Mouse (Mus musculus): ENCODE results near the gene Cnfn. TPM values are rescaled to one million over a fixed set of nuclear protein-coding genes. Genes with fewer than 3 reads are reported as not detected.
"Not testable (repeated sequence)": the region's sequence is repeated elsewhere in the genome, so short reads cannot be mapped to it uniquely, and the experiment has no call there.

Cnfn gene
- polyA plus RNA-seq (2016; fragmentation: Nextera tagmentation; extraction: Ambion mirVana): not detected in 2 replicates

DNA sequence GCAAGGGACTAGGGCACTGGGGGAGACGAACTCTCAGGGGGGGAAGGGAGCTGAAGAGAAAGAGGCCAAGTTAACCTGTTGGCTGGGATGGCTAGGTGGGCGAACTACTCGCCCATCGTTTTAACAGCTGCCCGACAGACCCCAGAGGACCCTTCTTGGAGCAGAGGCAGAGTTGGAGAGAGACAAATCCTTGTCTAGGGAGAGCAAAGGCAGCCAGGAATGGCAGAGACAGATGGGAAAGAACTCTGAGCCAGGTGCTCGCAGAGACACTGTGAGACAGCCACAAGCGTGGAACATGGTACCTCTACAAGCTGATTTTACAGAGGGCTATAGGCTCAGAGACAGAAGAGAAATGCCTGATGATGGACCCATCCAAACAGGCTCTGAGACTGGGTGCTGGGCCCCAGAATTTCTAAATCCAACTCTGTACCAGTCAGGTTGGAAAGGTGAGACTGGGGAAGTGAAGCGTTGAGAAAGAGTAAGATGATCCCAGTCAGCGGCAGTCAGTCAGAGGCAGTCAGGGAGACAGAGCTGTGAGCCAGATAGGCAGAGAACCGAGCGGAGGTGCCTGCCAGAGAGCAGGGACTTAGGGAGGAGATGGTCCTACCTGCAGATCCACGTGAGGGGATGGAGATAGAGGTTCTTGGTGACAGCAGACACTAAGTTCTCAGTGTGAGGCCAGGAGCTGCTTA is at the start of gene Cnfn:
Cnfn (minus strand) TSS at position 667 of the 692 bp plus-strand sequence.
- Histone ChIP-seq H3K9ac (0 out of 2 replicates have a peak within 1 kb of the TSS, but pooled peaks have one; percentile 1), H3K4me2 (no peak within 1 kb of the TSS), H3K36me3 (replicated peaks) (peaks cover 5% of the 10 kb centered on the region), H3K9me3 (no peaks in the 10 kb centered on the region), H3K27ac (no peak within 1 kb of the TSS), H3K4me3 (replicated peaks) (no peak within 1 kb of the TSS), H3K27me3 (peaks cover 54% of the 10 kb centered on the region), H3K4me1 (peaks cover 27% of the 10 kb centered on the region)
- WGBS: 53% methylated on average over 12 of the region's 12 CpGs
- ATAC-seq (ENCODE audit: low FRiP score): no peak

DNA sequence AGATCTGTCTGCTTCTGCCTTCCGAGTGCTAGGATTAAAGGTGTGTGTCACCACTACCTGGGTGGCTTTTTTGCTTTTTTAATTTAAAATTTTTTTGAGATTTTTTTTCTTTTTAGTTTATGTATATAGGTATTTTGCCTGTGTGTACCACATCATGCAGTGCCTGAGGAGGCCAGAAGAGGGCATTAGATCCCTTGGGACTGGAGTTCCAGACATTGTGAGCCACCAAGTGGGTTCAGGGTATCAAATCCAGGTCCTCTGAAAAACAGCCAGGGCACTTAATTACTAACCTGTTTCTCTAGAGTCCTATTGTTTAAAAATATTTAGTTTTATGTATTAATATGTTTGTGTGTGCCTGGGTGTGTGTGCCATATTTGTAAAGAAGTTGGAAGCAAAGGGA is 48.1 kb upstream of the Cnfn start:
- Histone ChIP-seq H3K27me3 (peaks cover 4% of the 10 kb centered on the region), H3K4me3 (replicated peaks) (no peak overlapping the region), H3K27ac (no peak overlapping the region), H3K9me3 (no peaks in the 10 kb centered on the region), H3K36me3 (replicated peaks) (no peaks in the 10 kb centered on the region), H3K4me1 (0 out of 2 replicates have a peak, but pooled peaks cover 6% of the 10 kb centered on the region), H3K9ac (no peak overlapping the region), H3K4me2 (no peak overlapping the region)
- ATAC-seq (ENCODE audit: low FRiP score): no peak
- WGBS: 81% methylated on average over 1 of the region's 1 CpGs

DNA sequence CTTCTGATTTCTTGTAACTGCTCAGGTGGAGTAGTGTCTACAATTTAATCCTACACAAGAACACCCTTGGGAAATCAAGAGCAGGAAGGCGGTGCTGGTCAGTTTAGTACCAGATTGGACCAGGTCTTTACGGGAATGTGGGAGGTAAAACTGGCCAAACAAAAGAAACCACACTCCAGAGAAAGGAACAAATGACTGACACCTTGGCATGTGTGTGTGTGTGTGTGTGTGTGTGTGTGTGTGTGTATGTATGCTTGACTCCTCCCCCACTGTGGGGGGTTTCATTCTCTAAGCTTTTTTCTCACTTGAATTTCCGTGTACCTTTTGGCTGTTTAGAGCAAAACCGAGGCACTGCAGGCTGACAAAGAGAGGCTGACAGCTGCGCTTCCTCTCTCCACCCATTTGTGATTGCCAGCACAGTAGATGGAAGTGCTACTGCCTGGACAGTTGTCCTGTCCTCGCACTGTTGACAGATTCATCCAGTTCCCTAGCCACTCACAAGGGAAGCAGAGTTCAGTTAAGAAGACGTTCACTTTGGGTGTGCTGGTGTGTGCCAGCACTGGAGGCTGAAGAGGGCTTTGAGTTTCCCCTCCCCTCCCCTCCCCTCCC is 43.4 kb upstream of the Cnfn start, which contains the start of gene Cxcl17:
Cxcl17 (minus strand) TSS at position 54 of the 609 bp plus-strand sequence.
- no peak for ATAC-seq (ENCODE audit: low FRiP score)
- 52% methylated on average over 7 of the region's 7 CpGs for WGBS
- H3K9ac ChIP-seq: no peak within 1 kb of the TSS
- H3K36me3 ChIP-seq (replicated peaks): no peaks in the 10 kb centered on the region
- H3K9me3 ChIP-seq: no peaks in the 10 kb centered on the region
- no peaks in the 10 kb centered on the region for H3K27me3 ChIP-seq
- 0 out of 2 replicates have a peak, but pooled peaks cover 6% of the 10 kb centered on the region for H3K4me1 ChIP-seq
- H3K4me2 ChIP-seq: no peak within 1 kb of the TSS
- H3K4me3 ChIP-seq (replicated peaks): no peak within 1 kb of the TSS
- H3K27ac ChIP-seq: no peak within 1 kb of the TSS

DNA sequence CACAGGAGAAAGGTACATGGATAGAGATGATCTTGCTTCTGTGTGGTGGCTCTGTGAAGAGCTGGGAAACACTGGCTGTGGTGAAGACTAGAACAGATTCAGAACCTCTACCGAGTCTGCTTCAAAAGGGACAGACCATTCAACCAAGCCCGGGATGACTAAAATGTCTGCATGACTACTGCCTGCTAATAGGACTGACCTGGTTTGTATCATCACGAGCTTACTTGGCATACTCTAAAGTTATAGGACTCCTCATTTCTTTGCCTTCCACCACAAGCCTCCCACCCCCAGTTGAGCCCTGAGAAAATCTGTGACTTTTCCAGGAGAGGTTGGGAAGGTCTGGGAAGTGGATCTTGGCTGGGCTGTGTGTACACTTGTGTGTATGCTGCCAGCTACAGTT is 42.3 kb upstream of the Cnfn start:
- Histone ChIP-seq H3K4me2 (no peak overlapping the region), H3K4me3 (replicated peaks) (no peak overlapping the region), H3K9me3 (no peaks in the 10 kb centered on the region), H3K36me3 (replicated peaks) (no peaks in the 10 kb centered on the region), H3K27me3 (no peaks in the 10 kb centered on the region), H3K9ac (no peak overlapping the region), H3K27ac (no peak overlapping the region), H3K4me1 (0 out of 2 replicates have a peak, but pooled peaks cover 6% of the 10 kb centered on the region)
- 86% methylated on average over 3 of the region's 3 CpGs for WGBS
- ATAC-seq (ENCODE audit: low FRiP score): no peak

DNA sequence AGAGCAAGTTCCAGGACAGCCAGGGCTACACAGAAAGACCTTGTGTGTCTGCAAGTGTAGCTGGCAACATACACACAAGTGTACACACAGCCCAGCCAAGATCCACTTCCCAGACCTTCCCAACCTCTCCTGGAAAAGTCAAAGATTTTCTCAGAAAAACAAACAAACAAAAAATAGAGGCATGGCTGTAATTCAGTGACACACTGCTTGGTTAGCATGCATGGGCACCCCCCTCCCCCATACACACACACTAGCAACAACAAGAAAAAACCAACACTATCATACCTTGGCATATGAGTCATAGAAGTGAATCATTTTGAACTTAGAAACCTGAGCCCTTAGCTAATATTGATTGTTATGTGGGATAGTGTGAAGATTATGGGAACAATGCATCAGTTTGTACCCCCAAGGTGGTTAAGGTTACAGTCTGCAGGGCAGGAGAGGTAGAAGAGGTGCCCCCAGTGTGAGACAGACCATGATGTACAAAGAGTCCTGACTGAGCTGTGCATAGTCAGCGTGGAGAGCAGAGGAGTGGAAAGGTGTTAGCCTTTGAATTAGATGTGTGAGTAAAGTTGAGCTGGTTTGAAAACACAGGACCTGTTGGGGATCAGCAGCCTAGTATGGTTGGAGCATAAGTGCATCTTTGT is 41.6 kb upstream of the Cnfn start:
- 85% methylated on average over 1 of the region's 1 CpGs for WGBS
- ATAC-seq (ENCODE audit: low FRiP score): no peak
- Histone ChIP-seq H3K36me3 (replicated peaks) (no peaks in the 10 kb centered on the region), H3K27me3 (no peaks in the 10 kb centered on the region), H3K27ac (no peak overlapping the region), H3K4me1 (0 out of 2 replicates have a peak, but pooled peaks cover 6% of the 10 kb centered on the region), H3K9me3 (no peaks in the 10 kb centered on the region), H3K4me3 (replicated peaks) (no peak overlapping the region), H3K9ac (no peak overlapping the region), H3K4me2 (no peak overlapping the region)

DNA sequence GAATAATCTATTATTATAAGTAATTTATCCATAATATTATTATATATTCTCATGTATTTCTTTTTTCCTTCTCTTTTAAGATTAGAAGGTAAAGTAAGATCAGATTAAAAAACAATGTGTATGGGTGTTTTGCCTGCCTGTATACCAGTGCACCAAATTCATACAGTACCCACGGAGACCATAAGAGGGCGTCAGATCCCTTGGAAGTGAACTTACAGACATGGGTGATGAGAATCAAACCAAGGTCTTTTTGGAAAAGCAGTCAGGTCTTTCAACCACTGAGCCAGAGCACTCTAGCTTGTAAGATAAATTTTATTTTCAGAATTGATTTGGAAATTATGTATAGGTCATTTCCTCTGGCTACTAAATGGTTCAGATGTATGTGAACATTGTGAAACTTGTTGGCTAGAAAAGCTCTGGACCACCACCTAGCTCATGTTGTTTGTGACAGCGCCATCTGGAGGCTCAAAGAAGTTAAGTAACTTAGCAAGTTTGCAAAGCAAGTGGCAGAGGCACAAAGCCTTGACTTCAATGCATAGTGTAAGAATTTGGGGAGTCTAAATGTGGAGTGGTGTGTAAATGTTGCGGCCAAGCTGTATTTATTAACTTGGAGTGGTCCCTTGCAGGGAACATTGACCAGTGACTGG is 39.7 kb upstream of the Cnfn start:
- no peaks in the 10 kb centered on the region for H3K9me3 ChIP-seq
- no peak overlapping the region for H3K4me2 ChIP-seq
- no peak overlapping the region for H3K4me3 ChIP-seq (replicated peaks)
- H3K27ac ChIP-seq: no peak overlapping the region
- 0 out of 2 replicates have a peak, but pooled peaks cover 6% of the 10 kb centered on the region for H3K4me1 ChIP-seq
- H3K9ac ChIP-seq: no peak overlapping the region
- no peaks in the 10 kb centered on the region for H3K36me3 ChIP-seq (replicated peaks)
- WGBS: 41% methylated on average over 4 of the region's 4 CpGs
- no peak for ATAC-seq (ENCODE audit: low FRiP score)
- H3K27me3 ChIP-seq: no peaks in the 10 kb centered on the region

DNA sequence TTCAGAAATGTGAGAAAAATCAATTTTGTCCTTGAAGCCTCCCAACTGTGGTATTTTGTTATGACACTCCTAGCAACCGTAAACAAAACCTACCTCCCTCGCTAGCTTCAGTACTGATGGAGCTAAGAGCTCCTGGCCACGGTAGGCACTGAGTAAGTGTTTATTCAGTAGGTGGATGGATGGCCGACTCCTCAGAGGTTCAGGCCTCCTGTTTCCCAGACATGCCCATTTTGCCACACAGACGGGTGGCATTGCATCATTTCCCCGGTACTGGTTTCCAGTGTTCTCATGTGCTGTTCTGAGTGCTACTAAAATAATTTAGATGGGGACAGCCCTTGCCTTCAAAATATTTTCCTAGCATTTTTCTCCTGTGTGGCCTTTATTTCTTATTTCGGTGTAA is 36.9 kb upstream of the Cnfn start:
- Histone ChIP-seq H3K27ac (no peak overlapping the region), H3K4me1 (peaks cover 8% of the 10 kb centered on the region; the same call in 1 of the 2 replicates), H3K27me3 (no peaks in the 10 kb centered on the region), H3K9ac (no peak overlapping the region), H3K4me3 (replicated peaks) (no peak overlapping the region), H3K9me3 (no peaks in the 10 kb centered on the region), H3K36me3 (replicated peaks) (no peaks in the 10 kb centered on the region), H3K4me2 (no peak overlapping the region)
- no peak for ATAC-seq (ENCODE audit: low FRiP score)
- WGBS: 93% methylated on average over 7 of the region's 7 CpGs

DNA sequence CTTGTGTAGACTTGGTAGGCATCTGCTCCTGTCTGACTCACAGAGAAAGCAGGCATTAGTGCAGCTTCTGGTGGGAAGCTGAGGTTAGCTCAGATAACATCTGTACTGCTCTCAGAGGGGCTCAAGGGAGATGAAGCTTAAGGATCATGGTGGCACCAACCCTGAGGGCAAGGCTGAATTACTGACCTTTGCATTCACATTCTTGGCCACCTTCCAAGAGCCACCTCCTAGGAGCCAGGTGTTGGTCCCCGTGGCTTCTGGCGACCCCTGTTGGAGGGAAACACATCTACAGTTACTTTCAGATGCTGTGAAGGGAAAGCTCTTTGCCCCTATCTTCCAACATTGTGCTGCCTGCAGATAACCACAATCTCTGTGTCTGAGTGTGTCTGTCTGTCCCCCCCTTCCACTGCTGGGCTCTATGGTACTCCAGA is 33.2 kb upstream of the Cnfn start:
- H3K27ac ChIP-seq: no peak overlapping the region
- no peak overlapping the region for H3K9ac ChIP-seq
- H3K36me3 ChIP-seq (replicated peaks): no peaks in the 10 kb centered on the region
- H3K4me1 ChIP-seq: peaks cover 8% of the 10 kb centered on the region; the same call in 1 of the 2 replicates
- no peaks in the 10 kb centered on the region for H3K9me3 ChIP-seq
- WGBS: 7% methylated on average over 2 of the region's 2 CpGs
- no peaks in the 10 kb centered on the region for H3K27me3 ChIP-seq
- H3K4me2 ChIP-seq: no peak overlapping the region
- no peak for ATAC-seq (ENCODE audit: low FRiP score)
- no peak overlapping the region for H3K4me3 ChIP-seq (replicated peaks)

DNA sequence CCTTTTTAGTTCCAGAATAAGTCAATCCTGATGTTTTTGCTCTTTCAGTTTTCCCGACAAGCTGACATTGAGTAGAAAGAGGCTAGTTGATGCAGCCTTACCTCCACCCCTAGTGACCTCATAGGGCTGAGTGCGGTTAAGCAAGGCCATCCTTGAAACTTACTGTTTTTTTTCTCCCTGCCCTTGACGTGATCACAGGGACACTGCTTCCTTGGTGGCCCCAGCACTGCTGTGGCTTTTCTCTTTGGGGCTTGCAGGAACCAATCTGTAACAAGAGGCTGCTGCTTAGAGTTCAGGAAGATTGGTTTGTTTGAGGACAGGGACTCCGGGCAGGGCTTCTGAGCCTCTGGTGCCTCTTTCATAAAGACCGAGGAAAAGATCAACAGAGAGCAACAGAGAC is 32.5 kb upstream of the Cnfn start:
- H3K4me1 ChIP-seq: peaks cover 8% of the 10 kb centered on the region; the same call in 1 of the 2 replicates
- no peak overlapping the region for H3K4me3 ChIP-seq (replicated peaks)
- no peaks in the 10 kb centered on the region for H3K27me3 ChIP-seq
- no peaks in the 10 kb centered on the region for H3K36me3 ChIP-seq (replicated peaks)
- H3K9ac ChIP-seq: no peak overlapping the region
- 30% methylated on average over 5 of the region's 5 CpGs for WGBS
- no peaks in the 10 kb centered on the region for H3K9me3 ChIP-seq
- no peak overlapping the region for H3K27ac ChIP-seq
- no peak for ATAC-seq (ENCODE audit: low FRiP score)
- H3K4me2 ChIP-seq: no peak overlapping the region

DNA sequence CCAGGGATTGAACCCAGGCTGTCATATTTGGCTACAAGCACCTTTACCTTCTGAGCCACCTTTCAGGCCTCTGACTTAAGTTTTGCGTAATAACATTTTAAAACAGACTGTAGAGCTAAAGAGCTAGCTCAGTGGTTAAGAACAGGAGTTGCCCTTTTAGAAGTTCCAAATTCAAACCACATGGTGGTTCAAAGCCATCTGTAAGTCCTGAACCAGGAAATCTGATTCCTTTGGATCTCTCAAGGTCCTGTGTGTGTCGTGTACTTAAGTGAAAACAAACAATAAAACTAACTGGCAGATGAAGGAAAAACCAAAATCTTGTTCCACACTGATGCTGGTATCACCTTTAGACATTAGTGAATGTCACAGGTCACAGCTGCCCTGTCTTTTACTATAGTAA is 32.0 kb upstream of the Cnfn start:
- 69% methylated on average over 2 of the region's 2 CpGs for WGBS
- no peak for ATAC-seq (ENCODE audit: low FRiP score)
- Histone ChIP-seq H3K27ac (no peak overlapping the region), H3K4me3 (replicated peaks) (no peak overlapping the region), H3K9ac (no peak overlapping the region), H3K36me3 (replicated peaks) (no peaks in the 10 kb centered on the region), H3K27me3 (no peaks in the 10 kb centered on the region), H3K9me3 (no peaks in the 10 kb centered on the region), H3K4me2 (no peak overlapping the region), H3K4me1 (peaks cover 10% of the 10 kb centered on the region; the same call in 1 of the 2 replicates)

DNA sequence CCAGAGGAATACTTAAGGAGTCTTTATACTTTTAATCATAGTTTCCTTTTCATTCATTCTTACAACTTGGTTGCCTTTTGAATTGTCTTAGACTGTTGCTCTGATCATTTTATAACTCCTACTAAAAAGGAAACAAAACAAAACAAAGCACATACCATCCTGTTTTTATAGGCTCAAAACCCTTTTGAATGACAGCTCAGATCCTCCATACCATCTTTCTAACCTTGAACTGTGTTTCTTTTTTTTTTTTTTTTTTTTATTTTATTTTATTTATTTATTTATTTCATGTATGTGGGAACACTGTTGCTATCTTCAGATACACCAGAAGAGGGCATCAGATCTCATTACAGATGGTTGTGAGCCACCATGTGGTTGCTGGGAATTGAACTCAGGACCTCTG is 29.5 kb upstream of the Cnfn start:
- not testable (repeated sequence) for H3K36me3 ChIP-seq (replicated peaks); H3K27ac ChIP-seq; ATAC-seq (ENCODE audit: low FRiP score); H3K4me2 ChIP-seq; H3K27me3 ChIP-seq; H3K4me3 ChIP-seq (replicated peaks); H3K9ac ChIP-seq; H3K9me3 ChIP-seq
- peaks cover 25% of the 10 kb centered on the region for H3K4me1 ChIP-seq

DNA sequence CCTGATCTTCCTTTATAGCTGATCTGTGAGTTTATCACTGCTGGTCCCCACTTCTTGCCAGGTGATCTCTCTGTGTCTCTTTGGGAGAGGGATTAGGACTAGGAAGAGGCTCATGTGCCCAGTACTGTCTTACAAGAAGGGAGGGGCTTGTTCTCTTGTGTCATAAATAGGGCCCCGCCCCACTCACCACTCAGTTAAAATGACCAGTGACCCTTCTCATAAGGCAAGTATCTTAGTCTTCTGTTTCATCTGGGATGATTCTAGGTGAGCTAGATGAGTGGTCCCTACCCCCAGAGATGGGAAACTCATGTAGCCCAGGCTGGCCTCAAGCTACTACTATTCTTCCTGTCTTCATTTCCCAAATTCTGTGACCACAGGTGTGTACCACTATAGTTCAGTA is 29.1 kb upstream of the Cnfn start, which contains the start of gene Lipe:
Lipe (minus strand) TSS at position 101 of the 400 bp plus-strand sequence.
- H3K4me1 ChIP-seq: peaks cover 29% of the 10 kb centered on the region
- peaks cover 8% of the 10 kb centered on the region; the same call in 1 of the 2 replicates for H3K27me3 ChIP-seq
- no peaks in the 10 kb centered on the region for H3K9me3 ChIP-seq
- H3K36me3 ChIP-seq (replicated peaks): no peaks in the 10 kb centered on the region
- 96% methylated on average over 1 of the region's 1 CpGs for WGBS
- H3K4me3 ChIP-seq (replicated peaks): no peak within 1 kb of the TSS
- no peak within 1 kb of the TSS for H3K9ac ChIP-seq
- no peak within 1 kb of the TSS for H3K27ac ChIP-seq
- ATAC-seq (ENCODE audit: low FRiP score): no peak
- no peak within 1 kb of the TSS for H3K4me2 ChIP-seq

All from forebrain, embryonic 12.5 days (tissue).